Mouse (Mus musculus): Measurements from ENCODE around the gene Olfr1419. TPM values are rescaled to one million over a fixed set of nuclear protein-coding genes. Genes with fewer than 3 reads are reported as not detected.

Gene Olfr1419
- total RNA-seq, 2 experiments from 2014 or later, result not detected

Other genes with a start within 250 kb of the Olfr1419 start
- 42.5 and 48.3 TPM in 2 replicates for gene Ms4a3, start 234.3 kb downstream of the Olfr1419 start, total RNA-seq (2015)
- 29.5 and 38.1 TPM in 2 replicates for gene Ms4a3, start 234.3 kb downstream of the Olfr1419 start, total RNA-seq (2017)
- gene Oosp2, start 214.5 kb downstream of the Olfr1419 start, total RNA-seq (2015), result 0.51 TPM in 1 of 2 replicates, not detected in the other
- gene Oosp2, start 214.5 kb downstream of the Olfr1419 start, total RNA-seq (2017), result not detected in 2 replicates
- gene Oosp1, start 184.0 kb downstream of the Olfr1419 start, total RNA-seq (2015), result 0.16 and 0.67 TPM in 2 replicates
- gene Oosp1, start 184.0 kb downstream of the Olfr1419 start, total RNA-seq (2017), result 1.1 TPM in 1 of 2 replicates, not detected in the other
- gene Oosp3, start 178.1 kb downstream of the Olfr1419 start, total RNA-seq (2015), result not detected in 2 replicates
- not detected in 2 replicates for gene Oosp3, start 178.1 kb downstream of the Olfr1419 start, total RNA-seq (2017)
- not detected in 2 replicates for gene Gif, start 127.6 kb downstream of the Olfr1419 start, total RNA-seq (2015)
- gene Gif, start 127.6 kb downstream of the Olfr1419 start, total RNA-seq (2017), result not detected in 2 replicates
- gene Mrpl16, start 104.7 kb downstream of the Olfr1419 start, total RNA-seq (2015), result 34.2 and 38.7 TPM in 2 replicates
- gene Mrpl16, start 104.7 kb downstream of the Olfr1419 start, total RNA-seq (2017), result 50.3 and 50.5 TPM in 2 replicates
- gene Stx3, start 55.7 kb downstream of the Olfr1419 start, total RNA-seq (2015), result 27.6 and 28.5 TPM in 2 replicates
- 30.4 and 31.5 TPM in 2 replicates for gene Stx3, start 55.7 kb downstream of the Olfr1419 start, total RNA-seq (2017)
- gene Olfr1417, start 35.9 kb downstream of the Olfr1419 start, total RNA-seq (2015), result not detected in 2 replicates
- not detected in 2 replicates for gene Olfr1417, start 35.9 kb downstream of the Olfr1419 start, total RNA-seq (2017)
- gene Olfr1418, start 14.0 kb downstream of the Olfr1419 start, total RNA-seq (2015), result not detected in 2 replicates
- not detected in 2 replicates for gene Olfr1418, start 14.0 kb downstream of the Olfr1419 start, total RNA-seq (2017)
- gene Olfr1420, start 11.5 kb upstream of the Olfr1419 start, total RNA-seq (2015), result not detected in 2 replicates
- gene Olfr1420, start 11.5 kb upstream of the Olfr1419 start, total RNA-seq (2017), result not detected in 2 replicates
- 45.5 and 48.7 TPM in 2 replicates for gene Patl1, start 37.3 kb upstream of the Olfr1419 start, total RNA-seq (2015)
- 20.3 and 26.1 TPM in 2 replicates for gene Patl1, start 37.3 kb upstream of the Olfr1419 start, total RNA-seq (2017)
- 35.0 and 36.9 TPM in 2 replicates for gene Osbp, start 90.8 kb upstream of the Olfr1419 start, total RNA-seq (2015)
- 42.6 and 43.3 TPM in 2 replicates for gene Osbp, start 90.8 kb upstream of the Olfr1419 start, total RNA-seq (2017)
- gene Olfr1423, start 166.2 kb upstream of the Olfr1419 start, total RNA-seq (2015), result 0.02 TPM in 1 of 2 replicates, not detected in the other
- gene Olfr1423, start 166.2 kb upstream of the Olfr1419 start, total RNA-seq (2017), result not detected in 2 replicates
- not detected in 2 replicates for gene Olfr1424, start 187.6 kb upstream of the Olfr1419 start, total RNA-seq (2015)
- gene Olfr1424, start 187.6 kb upstream of the Olfr1419 start, total RNA-seq (2017), result not detected in 2 replicates
- not detected in 2 replicates for gene Olfr1425, start 202.6 kb upstream of the Olfr1419 start, total RNA-seq (2015)
- not detected in 2 replicates for gene Olfr1425, start 202.6 kb upstream of the Olfr1419 start, total RNA-seq (2017)
- not detected in 2 replicates for gene Olfr1426, start 216.9 kb upstream of the Olfr1419 start, total RNA-seq (2015)
- not detected in 2 replicates for gene Olfr1426, start 216.9 kb upstream of the Olfr1419 start, total RNA-seq (2017)
- gene Olfr1427, start 228.2 kb upstream of the Olfr1419 start, total RNA-seq (2015), result not detected in 2 replicates
- not detected in 2 replicates for gene Olfr1427, start 228.2 kb upstream of the Olfr1419 start, total RNA-seq (2017)
- gene Olfr1428, start 240.8 kb upstream of the Olfr1419 start, total RNA-seq (2015), result not detected in 2 replicates
- gene Olfr1428, start 240.8 kb upstream of the Olfr1419 start, total RNA-seq (2017), result not detected in 2 replicates
- not detected in 2 replicates for gene Olfr76, start 248.1 kb upstream of the Olfr1419 start, total RNA-seq (2015)
- gene Olfr76, start 248.1 kb upstream of the Olfr1419 start, total RNA-seq (2017), result not detected in 2 replicates